Mouse (Mus musculus) MEL (cell line): ENCODE data around the gene Rhbdd2.

Source experiments
- POLR2A ChIP-seq, 2 experiments: IDR thresholded peaks; 2 replicates each; pipeline ENCODE4 v1.6.1; 2011 to 2012; ENCODE audit warnings: low read length in 2 of 2, mild to moderate bottlenecking in 2 of 2, control low read depth in 1 of 2, improper control_type of control experiment in 1 of 2, low read depth in 1 of 2, moderate library complexity in 1 of 2; ENCODE audit not compliant: control insufficient read depth in 1 of 2, insufficient read depth in 1 of 2, poor library complexity in 1 of 2
- ZNF384 ChIP-seq: IDR thresholded peaks from 2 replicates; pipeline ENCODE4 v1.6.1; 2012; ENCODE audit warnings: low read depth, mild to moderate bottlenecking, inconsistent platforms, low read length, improper control_type of control experiment

DNA sequence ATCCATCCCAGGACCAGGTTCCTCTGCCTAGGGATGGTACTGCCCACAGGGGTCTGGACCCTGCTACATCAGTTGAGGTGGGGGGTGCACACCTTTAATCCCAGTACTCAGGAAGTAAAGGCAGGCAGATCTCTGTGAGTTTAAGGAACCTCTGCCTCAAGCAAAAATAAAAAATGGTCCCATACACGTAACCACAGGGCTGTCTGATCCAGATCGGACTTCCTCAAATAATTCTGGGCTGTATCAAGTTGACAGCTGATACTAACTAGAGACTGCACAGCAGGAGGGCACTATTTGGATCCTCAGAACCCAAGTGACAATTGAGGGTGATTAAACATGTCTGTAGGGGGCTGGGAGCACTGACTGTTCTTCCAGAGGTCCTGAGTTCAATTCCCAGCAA is 44.8 kb downstream of the Rhbdd2 start:
- no peak for TF ChIP-seq POLR2A (IDR thresholded peaks at IDR 0.05; ENCODE audit: control insufficient read depth in 1 of 2, insufficient read depth in 1 of 2, low read depth in 1 of 2, low read length in 2 of 2, poor library complexity in 1 of 2)
- no peak for TF ChIP-seq ZNF384
